Mouse (Mus musculus): ENCODE results near the gene Olfr311. TPM values are rescaled to one million over a fixed set of nuclear protein-coding genes. Genes with fewer than 3 reads are reported as not detected.
A peak's percentile ranks its signal among the peaks of the same experiment; 100 is the strongest.

Gene Olfr311
- polyA plus RNA-seq, 1 experiment from 2014 or later = 0.22 TPM

- Histone ChIP-seq H3K27me3 (ENCODE audit: control insufficient read depth, insufficient read depth, low read length) (no peaks in the 10 kb centered on the region), H3K27ac (ENCODE audit: low read length) (no peak overlapping the region), H3K4me1 (ENCODE audit: control insufficient read depth, insufficient read depth, low read length) (peaks cover 5% of the 10 kb centered on the region), H3K4me3 (ENCODE audit: low read length) (no peak overlapping the region), H3K9me3 (replicated peaks; ENCODE audit: control insufficient read depth, low read length) (peaks cover 6% of the 10 kb centered on the region), H3K9ac (ENCODE audit: low read length) (no peak overlapping the region), H3K4me2 (ENCODE audit: low read depth, low read length) (no peak overlapping the region), H3K36me3 (ENCODE audit: control insufficient read depth, insufficient read depth) (peaks cover 22% of the 10 kb centered on the region)
- no peak for ATAC-seq (replicated peaks; ENCODE audit: extremely low read depth, insufficient read depth, low FRiP score)
- WGBS = 60% methylated on average over 2 of the region's 2 CpGs
Measured at GRCm38 (mm10) chr11:58849731-58850130, 10.7 kb downstream of the Olfr311 start.

GRCm38 (mm10) chr11:58860744-58861143 is 21.7 kb downstream of the Olfr311 start:
- 93% methylated on average over 8 of the region's 8 CpGs for WGBS
- Histone ChIP-seq H3K9ac (ENCODE audit: low read length) (no peak overlapping the region), H3K27me3 (ENCODE audit: control insufficient read depth, insufficient read depth, low read length) (no peaks in the 10 kb centered on the region), H3K4me3 (ENCODE audit: low read length) (no peak overlapping the region), H3K27ac (ENCODE audit: low read length) (no peak overlapping the region), H3K36me3 (ENCODE audit: control insufficient read depth, insufficient read depth) (peaks cover 46% of the 10 kb centered on the region), H3K4me1 (ENCODE audit: control insufficient read depth, insufficient read depth, low read length) (no peaks in the 10 kb centered on the region), H3K4me2 (ENCODE audit: low read depth, low read length) (no peak overlapping the region), H3K9me3 (replicated peaks; ENCODE audit: control insufficient read depth, low read length) (peaks cover 34% of the 10 kb centered on the region)
- ATAC-seq (replicated peaks; ENCODE audit: extremely low read depth, insufficient read depth, low FRiP score) = no peak

GRCm38 (mm10) chr11:58867039-58867953 is 28.2 kb downstream of the Olfr311 start, which contains the start of gene 2810021J22Rik:
TSS of gene 2810021J22Rik (plus strand) at chr11:58867216.
- peak within 1 kb of the TSS; percentile 86 for H3K9ac ChIP-seq (ENCODE audit: low read length)
- peaks cover 9% of the 10 kb centered on the region for H3K4me1 ChIP-seq (ENCODE audit: control insufficient read depth, insufficient read depth, low read length)
- H3K27me3 ChIP-seq (ENCODE audit: control insufficient read depth, insufficient read depth, low read length) = no peaks in the 10 kb centered on the region
- WGBS = 6% methylated on average over 37 of the region's 37 CpGs
- peak within 1 kb of the TSS; percentile 73 for H3K4me3 ChIP-seq (ENCODE audit: low read length)
- peak within 1 kb of the TSS; percentile 71 for H3K27ac ChIP-seq (ENCODE audit: low read length)
- H3K4me2 ChIP-seq (ENCODE audit: low read depth, low read length) = peak within 1 kb of the TSS; percentile 90
- ATAC-seq (replicated peaks; ENCODE audit: extremely low read depth, insufficient read depth, low FRiP score) = peak; percentile 82
- 0 out of 2 replicates have a peak, but pooled peaks cover 2% of the 10 kb centered on the region for H3K36me3 ChIP-seq (ENCODE audit: control insufficient read depth, insufficient read depth)
- no peaks in the 10 kb centered on the region for H3K9me3 ChIP-seq (replicated peaks; ENCODE audit: control insufficient read depth, low read length)

- peaks cover 9% of the 10 kb centered on the region for H3K4me1 ChIP-seq (ENCODE audit: control insufficient read depth, insufficient read depth, low read length)
- H3K4me3 ChIP-seq (ENCODE audit: low read length) = peak overlapping the region; percentile 73
- H3K27ac ChIP-seq (ENCODE audit: low read length) = no peak overlapping the region; the same call in 1 of the 2 replicates
- 0 out of 2 replicates have a peak, but pooled peaks cover 2% of the 10 kb centered on the region for H3K36me3 ChIP-seq (ENCODE audit: control insufficient read depth, insufficient read depth)
- no peaks in the 10 kb centered on the region for H3K27me3 ChIP-seq (ENCODE audit: control insufficient read depth, insufficient read depth, low read length)
- H3K4me2 ChIP-seq (ENCODE audit: low read depth, low read length) = peak overlapping the region; percentile 90
- ATAC-seq (replicated peaks; ENCODE audit: extremely low read depth, insufficient read depth, low FRiP score) = no peak
- no peaks in the 10 kb centered on the region for H3K9me3 ChIP-seq (replicated peaks; ENCODE audit: control insufficient read depth, low read length)
- peak overlapping the region; percentile 86 for H3K9ac ChIP-seq (ENCODE audit: low read length)
- WGBS = 81% methylated on average over 6 of the region's 6 CpGs
Measured at GRCm38 (mm10) chr11:58867954-58868330, 28.9 kb downstream of the Olfr311 start.

GRCm38 (mm10) chr11:58870961-58871360 is 31.9 kb downstream of the Olfr311 start:
- no peak overlapping the region for H3K4me3 ChIP-seq (ENCODE audit: low read length)
- H3K36me3 ChIP-seq (ENCODE audit: control insufficient read depth, insufficient read depth) = 0 out of 2 replicates have a peak, but pooled peaks cover 5% of the 10 kb centered on the region
- H3K4me2 ChIP-seq (ENCODE audit: low read depth, low read length) = no peak overlapping the region
- no peaks in the 10 kb centered on the region for H3K9me3 ChIP-seq (replicated peaks; ENCODE audit: control insufficient read depth, low read length)
- H3K9ac ChIP-seq (ENCODE audit: low read length) = no peak overlapping the region
- H3K4me1 ChIP-seq (ENCODE audit: control insufficient read depth, insufficient read depth, low read length) = peaks cover 9% of the 10 kb centered on the region
- no peaks in the 10 kb centered on the region for H3K27me3 ChIP-seq (ENCODE audit: control insufficient read depth, insufficient read depth, low read length)
- no peak overlapping the region for H3K27ac ChIP-seq (ENCODE audit: low read length)
- ATAC-seq (replicated peaks; ENCODE audit: extremely low read depth, insufficient read depth, low FRiP score) = no peak
- WGBS = 79% methylated on average over 4 of the region's 4 CpGs

- no peaks in the 10 kb centered on the region for H3K4me1 ChIP-seq (ENCODE audit: control insufficient read depth, insufficient read depth, low read length)
- no peak overlapping the region for H3K9ac ChIP-seq (ENCODE audit: low read length)
- H3K9me3 ChIP-seq (replicated peaks; ENCODE audit: control insufficient read depth, low read length) = no peaks in the 10 kb centered on the region
- no peaks in the 10 kb centered on the region for H3K27me3 ChIP-seq (ENCODE audit: control insufficient read depth, insufficient read depth, low read length)
- no peak overlapping the region for H3K4me2 ChIP-seq (ENCODE audit: low read depth, low read length)
- 77% methylated on average over 8 of the region's 8 CpGs for WGBS
- peaks cover 18% of the 10 kb centered on the region for H3K36me3 ChIP-seq (ENCODE audit: control insufficient read depth, insufficient read depth)
- H3K27ac ChIP-seq (ENCODE audit: low read length) = no peak overlapping the region
- no peak overlapping the region for H3K4me3 ChIP-seq (ENCODE audit: low read length)
- no peak for ATAC-seq (replicated peaks; ENCODE audit: extremely low read depth, insufficient read depth, low FRiP score)
Measured at GRCm38 (mm10) chr11:58883756-58884155, 44.7 kb downstream of the Olfr311 start.

- no peak overlapping the region for H3K27ac ChIP-seq (ENCODE audit: low read length)
- H3K4me2 ChIP-seq (ENCODE audit: low read depth, low read length) = no peak overlapping the region
- H3K27me3 ChIP-seq (ENCODE audit: control insufficient read depth, insufficient read depth, low read length) = no peaks in the 10 kb centered on the region
- no peaks in the 10 kb centered on the region for H3K4me1 ChIP-seq (ENCODE audit: control insufficient read depth, insufficient read depth, low read length)
- H3K4me3 ChIP-seq (ENCODE audit: low read length) = no peak overlapping the region
- H3K9me3 ChIP-seq (replicated peaks; ENCODE audit: control insufficient read depth, low read length) = no peaks in the 10 kb centered on the region
- WGBS = 73% methylated on average over 10 of the region's 10 CpGs
- ATAC-seq (replicated peaks; ENCODE audit: extremely low read depth, insufficient read depth, low FRiP score) = no peak
- peaks cover 31% of the 10 kb centered on the region for H3K36me3 ChIP-seq (ENCODE audit: control insufficient read depth, insufficient read depth)
- H3K9ac ChIP-seq (ENCODE audit: low read length) = no peak overlapping the region
Measured at GRCm38 (mm10) chr11:58890511-58890910, 51.5 kb downstream of the Olfr311 start.

Other genes starting within 250 kb of the Olfr311 start
- gene Olfr324, start 244.1 kb upstream of the Olfr311 start, polyA plus RNA-seq (2015; fragmentation: Nextera tagmentation; extraction: Ambion mirVana) = not detected in 2 replicates
- not detected in 2 replicates for gene 2210407C18Rik, start 223.2 kb upstream of the Olfr311 start, polyA plus RNA-seq (2015; fragmentation: Nextera tagmentation; extraction: Ambion mirVana)
- not detected in 2 replicates for gene Olfr323, start 208.8 kb upstream of the Olfr311 start, polyA plus RNA-seq (2015; fragmentation: Nextera tagmentation; extraction: Ambion mirVana)
- 0.07 TPM in 1 of 2 replicates, not detected in the other for gene Trim58, start 198.8 kb upstream of the Olfr311 start, polyA plus RNA-seq (2015; fragmentation: Nextera tagmentation; extraction: Ambion mirVana)
- gene Olfr322, start 180.5 kb upstream of the Olfr311 start, polyA plus RNA-seq (2015; fragmentation: Nextera tagmentation; extraction: Ambion mirVana) = not detected in 2 replicates
- not detected in 2 replicates for gene Olfr320, start 158.2 kb upstream of the Olfr311 start, polyA plus RNA-seq (2015; fragmentation: Nextera tagmentation; extraction: Ambion mirVana)
- gene Olfr319, start 140.1 kb upstream of the Olfr311 start, polyA plus RNA-seq (2015; fragmentation: Nextera tagmentation; extraction: Ambion mirVana) = not detected in 2 replicates
- not detected in 2 replicates for gene Olfr318, start 115.2 kb upstream of the Olfr311 start, polyA plus RNA-seq (2015; fragmentation: Nextera tagmentation; extraction: Ambion mirVana)
- not detected in 2 replicates for gene Olfr317, start 100.0 kb upstream of the Olfr311 start, polyA plus RNA-seq (2015; fragmentation: Nextera tagmentation; extraction: Ambion mirVana)
- gene Olfr316, start 86.5 kb upstream of the Olfr311 start, polyA plus RNA-seq (2015; fragmentation: Nextera tagmentation; extraction: Ambion mirVana) = not detected in 2 replicates
- not detected in 2 replicates for gene Olfr315, start 66.1 kb upstream of the Olfr311 start, polyA plus RNA-seq (2015; fragmentation: Nextera tagmentation; extraction: Ambion mirVana)
- 0.11 TPM in 1 of 2 replicates, not detected in the other for gene Olfr314, start 56.3 kb upstream of the Olfr311 start, polyA plus RNA-seq (2015; fragmentation: Nextera tagmentation; extraction: Ambion mirVana)
- 1.5 and 2.5 TPM in 2 replicates for gene Fam183b, start 37.3 kb upstream of the Olfr311 start, polyA plus RNA-seq (2015; fragmentation: Nextera tagmentation; extraction: Ambion mirVana)
- 0.09 and 0.12 TPM in 2 replicates for gene Olfr313, start 24.3 kb upstream of the Olfr311 start, polyA plus RNA-seq (2015; fragmentation: Nextera tagmentation; extraction: Ambion mirVana)
- gene Olfr312, start 10.0 kb upstream of the Olfr311 start, polyA plus RNA-seq (2015; fragmentation: Nextera tagmentation; extraction: Ambion mirVana) = 0.25 TPM in 1 of 2 replicates, not detected in the other
- 4.3 and 5.1 TPM in 2 replicates for gene Gm12258, start 7.9 kb downstream of the Olfr311 start, polyA plus RNA-seq (2015; fragmentation: Nextera tagmentation; extraction: Ambion mirVana)
- 3.4 and 3.7 TPM in 2 replicates for gene 2810021J22Rik, start 28.0 kb downstream of the Olfr311 start, polyA plus RNA-seq (2015; fragmentation: Nextera tagmentation; extraction: Ambion mirVana)
- 3.2 and 5.0 TPM in 2 replicates for gene Zfp39, start 65.0 kb downstream of the Olfr311 start, polyA plus RNA-seq (2015; fragmentation: Nextera tagmentation; extraction: Ambion mirVana)
- 0.10 TPM in 1 of 2 replicates, not detected in the other for gene Btnl10, start 78.7 kb downstream of the Olfr311 start, polyA plus RNA-seq (2015; fragmentation: Nextera tagmentation; extraction: Ambion mirVana)
- 172 and 176 TPM in 2 replicates for gene Rnf187, start 99.7 kb downstream of the Olfr311 start, polyA plus RNA-seq (2015; fragmentation: Nextera tagmentation; extraction: Ambion mirVana)
- 21.8 and 27.5 TPM in 2 replicates for gene Hist3h2ba, start 109.7 kb downstream of the Olfr311 start, polyA plus RNA-seq (2015; fragmentation: Nextera tagmentation; extraction: Ambion mirVana)
- 33.9 and 35.2 TPM in 2 replicates for gene Hist3h2a, start 115.4 kb downstream of the Olfr311 start, polyA plus RNA-seq (2015; fragmentation: Nextera tagmentation; extraction: Ambion mirVana)
- gene Trim17, start 115.4 kb downstream of the Olfr311 start, polyA plus RNA-seq (2015; fragmentation: Nextera tagmentation; extraction: Ambion mirVana) = 0.26 and 0.39 TPM in 2 replicates
- 37.1 and 40.3 TPM in 2 replicates for gene Trim11, start 138.8 kb downstream of the Olfr311 start, polyA plus RNA-seq (2015; fragmentation: Nextera tagmentation; extraction: Ambion mirVana)

Data from heart, embryonic 16.5 days (tissue).